Mouse (Mus musculus) stomach, postnatal 0 days (tissue): ENCODE results near the gene Elf1.

Experiments used
- CTCF ChIP-seq: IDR thresholded peaks from 2 replicates; pipeline ENCODE4 v1.5.1; 2016; ENCODE audit warnings: antibody characterized with exemption, low read depth, mild to moderate bottlenecking, moderate library complexity
- EP300 ChIP-seq: optimal IDR thresholded peaks from 2 replicates; pipeline ENCODE3; 2016; ENCODE audit warnings: antibody characterized with exemption

DNA sequence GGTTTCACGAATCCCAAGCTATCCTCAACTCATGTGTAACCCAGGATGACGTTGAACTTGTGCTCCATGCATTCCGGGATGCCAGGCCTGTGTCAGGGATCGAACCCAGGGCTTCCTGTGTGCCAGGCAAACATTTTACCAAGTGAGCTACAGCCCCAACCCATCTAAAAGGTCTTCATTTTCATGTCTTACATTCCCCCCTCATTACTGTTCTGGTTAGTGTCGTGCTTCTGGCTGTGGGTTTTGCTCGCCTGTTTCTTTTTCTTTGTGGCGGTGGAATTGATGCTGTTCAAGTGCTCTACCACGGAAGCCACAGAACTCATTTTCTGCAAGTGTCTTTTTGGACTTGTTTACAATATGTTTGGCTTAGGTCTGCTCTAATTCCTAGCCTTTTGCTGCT, 109.9 kb downstream of the Elf1 start:
- TF ChIP-seq CTCF (no peak), EP300 (no peak)
